Mouse (Mus musculus): Measurements from ENCODE around the gene Mcoln1. TPM values are rescaled to one million over a fixed set of nuclear protein-coding genes. Genes with fewer than 3 reads are reported as not detected.

Mcoln1 gene
- total RNA-seq, 1 experiment: 48.6 TPM

DNA sequence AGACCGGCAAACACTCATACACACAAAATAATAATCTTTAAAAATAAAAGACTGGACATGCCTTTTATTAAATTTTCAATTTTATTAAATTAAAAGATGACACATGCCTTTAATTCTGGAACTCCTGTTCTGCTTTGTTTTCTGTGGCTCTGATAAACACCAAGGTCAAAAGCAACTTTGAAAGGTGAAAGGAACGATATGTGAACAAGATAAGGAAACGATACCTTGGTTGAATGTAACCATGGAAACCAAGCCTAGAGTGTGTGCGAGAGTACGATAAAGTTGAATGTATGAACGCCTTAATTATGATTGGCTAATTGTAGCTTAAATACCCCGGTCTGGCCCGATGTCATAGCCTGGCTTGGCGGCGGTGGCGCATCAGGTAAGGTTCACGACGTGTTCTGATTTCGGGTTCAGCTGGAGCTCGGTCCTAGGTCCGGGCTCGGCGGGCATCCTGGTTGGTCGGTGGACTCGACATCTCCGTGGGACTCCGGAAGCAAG, 18.0 kb upstream of the Mcoln1 start:
- H3K4me3 ChIP-seq (ENCODE audit: insufficient read depth in 1 of 2, low read depth in 1 of 2, low read length in 2 of 2, poor library complexity in 1 of 2, severe bottlenecking in 1 of 2): peak overlapping the region in 1 of 2 experiments; percentile 23; a peak in 1 of 4 replicates
- in situ Hi-C loops (cut with MboI; ENCODE audit: low sequenced_read_pairs in 2 of 2, unreplicated experiment in 2 of 2): no loop called here

DNA sequence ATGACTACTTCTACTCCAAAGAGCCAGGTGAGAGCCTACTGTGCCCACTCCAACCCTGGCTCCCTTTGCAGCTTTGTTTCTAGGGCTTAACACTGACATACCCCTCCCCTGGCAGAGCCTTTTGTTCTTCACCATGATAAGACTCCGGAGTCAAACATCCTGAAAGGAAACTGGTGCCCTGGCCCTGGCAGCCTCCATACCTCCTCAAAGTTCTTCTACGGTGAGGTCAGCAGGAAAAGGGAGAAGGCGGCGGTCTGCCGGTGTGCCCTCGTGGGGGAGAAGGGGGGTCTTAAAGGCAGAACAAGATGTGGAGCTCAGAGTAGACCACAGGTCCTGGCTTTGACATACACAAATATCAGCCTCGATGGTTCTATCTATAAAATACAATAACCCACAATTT, 16.7 kb upstream of the Mcoln1 start:
- no peak overlapping the region for H3K4me3 ChIP-seq (ENCODE audit: insufficient read depth in 1 of 2, low read depth in 1 of 2, low read length in 2 of 2, poor library complexity in 1 of 2, severe bottlenecking in 1 of 2)
- peaks cover 2 to 3% of the 10 kb centered on the region in 2 experiments; a peak in 2 of 4 replicates for H3K4me1 ChIP-seq (ENCODE audit: control insufficient read depth in 2 of 2, insufficient read depth in 2 of 2, low read length in 2 of 2, poor library complexity in 1 of 2)
- in situ Hi-C loops (cut with MboI; ENCODE audit: low sequenced_read_pairs in 2 of 2, unreplicated experiment in 2 of 2): no loop called here
- no peak for DNase-seq (ENCODE audit: low read depth, low spot score)
- no peaks in the 10 kb centered on the region for H3K9me3 ChIP-seq (ENCODE audit: control insufficient read depth, insufficient read depth, low read depth, low read length)
- H3K9ac ChIP-seq (ENCODE audit: insufficient read depth, low read depth, low read length, poor library complexity, severe bottlenecking): no peak overlapping the region
- H3K36me3 ChIP-seq (ENCODE audit: control insufficient read depth, insufficient read depth, low read length, poor library complexity, severe bottlenecking): no peaks in the 10 kb centered on the region
- TF ChIP-seq HCFC1 (IDR thresholded peaks at IDR 0.05; ENCODE audit: borderline replicate concordance, insufficient read depth, low read length): no peak
- no peak for TF ChIP-seq ZNF384 (IDR thresholded peaks at IDR 0.05; ENCODE audit: low read depth, low read length)
- no peak for TF ChIP-seq CHD2 (IDR thresholded peaks at IDR 0.05; ENCODE audit: low read depth, low read length)
- TF ChIP-seq ZC3H11A (IDR thresholded peaks at IDR 0.05; ENCODE audit: borderline replicate concordance, low read depth, low read length): no peak
- no peak for TF ChIP-seq MAFK (IDR thresholded peaks at IDR 0.05; ENCODE audit: insufficient read depth, low read depth, low read length)
- H3K27ac ChIP-seq (ENCODE audit: insufficient read depth, low read depth, low read length, poor library complexity, severe bottlenecking): no peak overlapping the region

More for the DNA sequence above, 18.0 kb upstream of the Mcoln1 start:
- no peaks in the 10 kb centered on the region for H3K9me3 ChIP-seq (ENCODE audit: control insufficient read depth, insufficient read depth, low read depth, low read length)
- peaks cover 2 to 3% of the 10 kb centered on the region in 2 experiments; a peak in 2 of 4 replicates for H3K4me1 ChIP-seq (ENCODE audit: control insufficient read depth in 2 of 2, insufficient read depth in 2 of 2, low read length in 2 of 2, poor library complexity in 1 of 2)
- no peaks in the 10 kb centered on the region for H3K36me3 ChIP-seq (ENCODE audit: control insufficient read depth, insufficient read depth, low read length, poor library complexity, severe bottlenecking)
- TF ChIP-seq ZNF384 (IDR thresholded peaks at IDR 0.05; ENCODE audit: low read depth, low read length): no peak
- TF ChIP-seq HCFC1 (IDR thresholded peaks at IDR 0.05; ENCODE audit: borderline replicate concordance, insufficient read depth, low read length): no peak
- no peak for TF ChIP-seq MAFK (IDR thresholded peaks at IDR 0.05; ENCODE audit: insufficient read depth, low read depth, low read length)
- no peak for TF ChIP-seq CHD2 (IDR thresholded peaks at IDR 0.05; ENCODE audit: low read depth, low read length)
- no peak for TF ChIP-seq ZC3H11A (IDR thresholded peaks at IDR 0.05; ENCODE audit: borderline replicate concordance, low read depth, low read length)
- DNase-seq (ENCODE audit: low read depth, low spot score): no peak
- no peak overlapping the region for H3K9ac ChIP-seq (ENCODE audit: insufficient read depth, low read depth, low read length, poor library complexity, severe bottlenecking)
- H3K27ac ChIP-seq (ENCODE audit: insufficient read depth, low read depth, low read length, poor library complexity, severe bottlenecking): no peak overlapping the region

DNA sequence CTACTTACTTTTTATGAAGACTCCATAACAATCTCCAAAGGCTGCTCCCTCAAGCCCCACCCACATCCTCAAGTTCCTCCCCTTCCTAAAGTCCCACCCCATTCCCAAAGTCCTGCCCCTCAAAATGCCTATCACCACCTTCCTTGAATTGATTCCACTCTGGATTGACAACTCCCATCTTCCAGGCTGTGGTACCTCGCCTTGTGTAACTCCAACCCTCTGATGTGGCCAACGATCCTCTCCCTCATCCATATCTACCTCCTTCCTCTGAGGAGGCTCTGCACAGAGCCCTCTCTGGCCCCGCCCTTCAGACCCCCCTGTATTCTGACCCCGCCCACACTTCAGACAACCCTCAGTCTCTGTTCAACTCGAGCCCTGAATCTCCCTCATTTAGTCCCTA, 15.1 kb upstream of the Mcoln1 start:
- Histone ChIP-seq H3K9me3 (ENCODE audit: control insufficient read depth, insufficient read depth, low read depth, low read length) (no peaks in the 10 kb centered on the region), H3K4me3 (ENCODE audit: insufficient read depth in 1 of 2, low read depth in 1 of 2, low read length in 2 of 2, poor library complexity in 1 of 2, severe bottlenecking in 1 of 2) (peak overlapping the region; percentile 37 to 48; a peak in 3 of 4 replicates), H3K27ac (ENCODE audit: insufficient read depth, low read depth, low read length, poor library complexity, severe bottlenecking) (no peak overlapping the region), H3K9ac (ENCODE audit: insufficient read depth, low read depth, low read length, poor library complexity, severe bottlenecking) (no peak overlapping the region), H3K4me1 (ENCODE audit: control insufficient read depth in 2 of 2, insufficient read depth in 2 of 2, low read length in 2 of 2, poor library complexity in 1 of 2) (peaks cover 2 to 3% of the 10 kb centered on the region in 2 experiments; a peak in 2 of 4 replicates), H3K36me3 (ENCODE audit: control insufficient read depth, insufficient read depth, low read length, poor library complexity, severe bottlenecking) (no peaks in the 10 kb centered on the region)
- in situ Hi-C loops (cut with MboI; ENCODE audit: low sequenced_read_pairs in 2 of 2, unreplicated experiment in 2 of 2): no loop called here
- no peak for DNase-seq (ENCODE audit: low read depth, low spot score)
- TF ChIP-seq CHD2 (IDR thresholded peaks at IDR 0.05; ENCODE audit: low read depth, low read length) (no peak), HCFC1 (IDR thresholded peaks at IDR 0.05; ENCODE audit: borderline replicate concordance, insufficient read depth, low read length) (no peak), ZC3H11A (IDR thresholded peaks at IDR 0.05; ENCODE audit: borderline replicate concordance, low read depth, low read length) (no peak), MAFK (IDR thresholded peaks at IDR 0.05; ENCODE audit: insufficient read depth, low read depth, low read length) (no peak), ZNF384 (IDR thresholded peaks at IDR 0.05; ENCODE audit: low read depth, low read length) (no peak)

DNA sequence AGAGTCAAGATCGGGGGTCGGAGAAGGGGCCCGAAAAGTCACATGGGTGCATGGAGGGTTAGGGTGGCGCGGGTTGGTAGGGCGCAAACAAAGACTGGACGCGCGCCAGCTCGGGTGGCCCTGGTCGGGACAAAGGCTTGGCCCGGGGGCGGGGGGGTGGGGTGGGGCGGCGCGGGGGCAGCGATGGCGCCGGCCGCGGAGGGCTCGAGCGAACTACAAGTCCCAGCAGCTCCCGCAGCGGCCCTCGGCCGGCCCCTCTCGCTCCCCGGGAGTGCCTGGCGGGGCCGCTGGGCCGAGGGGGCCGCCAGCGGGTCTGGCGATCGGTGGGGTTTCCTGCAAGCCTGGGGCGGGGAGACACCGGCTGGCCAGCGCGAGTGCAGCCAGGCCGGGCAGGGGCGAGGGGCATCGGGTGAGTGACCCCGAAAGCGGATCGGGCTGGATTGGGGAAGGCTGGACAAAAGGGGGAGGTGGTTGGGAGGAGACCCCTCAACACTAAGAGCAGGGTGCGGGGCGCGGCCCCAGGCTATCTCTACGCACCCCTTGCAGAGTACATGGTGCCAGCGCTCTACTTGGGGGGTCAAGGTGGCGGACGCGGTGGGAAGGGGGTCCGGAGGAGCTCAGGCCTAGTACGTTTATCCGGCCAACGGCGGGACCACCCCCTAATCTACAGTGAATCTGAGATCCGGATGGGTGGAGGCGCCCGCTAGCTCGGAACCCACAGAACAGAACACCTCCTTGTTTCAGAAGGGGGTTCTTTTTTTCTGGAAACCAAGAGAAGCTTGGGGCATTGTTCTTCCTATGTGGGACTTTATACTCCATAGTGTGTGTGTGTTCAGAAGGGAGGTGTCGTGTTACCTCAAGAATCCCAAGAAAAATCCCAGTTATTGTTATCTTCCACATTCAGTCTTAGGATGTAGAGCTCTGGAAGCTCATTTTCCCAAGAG, 7.1 kb upstream of the Mcoln1 start, which contains the start of gene Zfp358:
TSS of gene Zfp358 (plus strand) at position 238 of the 944 bp plus-strand sequence.
- peak within 1 kb of the TSS; percentile 71 for H3K9ac ChIP-seq (ENCODE audit: insufficient read depth, low read depth, low read length, poor library complexity, severe bottlenecking)
- in situ Hi-C loops (cut with MboI; ENCODE audit: low sequenced_read_pairs in 2 of 2, unreplicated experiment in 2 of 2): no loop called here
- no peaks in the 10 kb centered on the region for H3K9me3 ChIP-seq (ENCODE audit: control insufficient read depth, insufficient read depth, low read depth, low read length)
- H3K36me3 ChIP-seq (ENCODE audit: control insufficient read depth, insufficient read depth, low read length, poor library complexity, severe bottlenecking): no peaks in the 10 kb centered on the region
- no peak within 1 kb of the TSS for H3K27ac ChIP-seq (ENCODE audit: insufficient read depth, low read depth, low read length, poor library complexity, severe bottlenecking)
- DNase-seq (ENCODE audit: low read depth, low spot score): no peak
- TF ChIP-seq HCFC1 (IDR thresholded peaks at IDR 0.05; ENCODE audit: borderline replicate concordance, insufficient read depth, low read length) (peak; percentile 87), MAFK (IDR thresholded peaks at IDR 0.05; ENCODE audit: insufficient read depth, low read depth, low read length) (no peak)
- peaks cover 6 to 7% of the 10 kb centered on the region in 2 experiments; a peak in 3 of 4 replicates for H3K4me1 ChIP-seq (ENCODE audit: control insufficient read depth in 2 of 2, insufficient read depth in 2 of 2, low read length in 2 of 2, poor library complexity in 1 of 2)
- peak within 1 kb of the TSS; percentile 80 to 98 for H3K4me3 ChIP-seq (ENCODE audit: insufficient read depth in 1 of 2, low read depth in 1 of 2, low read length in 2 of 2, poor library complexity in 1 of 2, severe bottlenecking in 1 of 2)
